In the genomic region with DNA sequence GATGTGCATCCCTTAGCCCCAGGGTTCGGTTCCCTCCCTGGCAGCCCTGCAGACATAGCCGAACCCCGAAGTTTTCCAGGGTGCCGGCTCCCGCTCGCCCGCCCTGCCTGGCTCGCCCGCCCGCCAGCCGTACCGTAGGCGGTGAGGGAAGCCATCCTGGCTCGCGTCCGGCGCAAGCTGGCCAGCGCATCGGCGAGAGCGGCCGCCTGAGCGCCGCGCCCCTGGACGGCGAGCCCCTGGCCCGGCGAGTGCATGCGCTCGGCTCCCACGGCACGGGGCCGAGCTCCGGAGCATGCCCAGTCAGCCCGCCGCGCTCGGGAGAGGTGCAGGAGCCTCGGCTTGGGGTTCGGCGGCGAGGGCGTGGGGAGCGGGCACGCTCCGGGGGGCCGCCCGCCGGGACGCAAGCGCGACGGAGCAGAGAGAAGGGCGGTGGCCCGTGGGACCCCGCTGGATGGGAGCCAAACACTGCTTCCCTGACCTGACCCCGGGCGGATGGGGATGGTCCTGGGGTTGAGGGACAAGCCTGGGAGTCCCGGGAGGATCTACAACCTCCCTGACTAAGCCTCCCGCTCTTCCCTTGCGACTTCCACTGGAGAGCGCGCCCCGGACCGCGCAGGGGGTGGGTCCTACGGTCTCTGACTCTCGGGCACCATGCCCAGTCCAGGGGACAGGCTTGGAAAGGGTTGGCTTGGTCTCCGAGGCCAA, we compare ENCODE assay signal across 8 mouse cellular contexts. TPM values are rescaled to one million over a fixed set of nuclear protein-coding genes. Genes with fewer than 3 reads are reported as not detected.
DNase-seq lines count a peak whose midpoint lies in the region; ATAC-seq and TF ChIP-seq lines count a peak whose summit lies in the region.

A gene (minus strand): TSS at position 272 of the 705 bp plus-strand sequence.

- peak within 1 kb of the TSS; percentile 83 for H3K4me3 ChIP-seq in E14TG2a.4 (replicated peaks; ENCODE audit: low read length)
- H3K4me3 ChIP-seq in forebrain, postnatal 0 days (ENCODE audit: low read depth, low read length) = peak within 1 kb of the TSS; percentile 66

- no peaks in the 10 kb centered on the region for H3K36me3 ChIP-seq in E14TG2a.4 (ENCODE audit: insufficient read depth, low read length)
- H3K36me3 ChIP-seq in forebrain, postnatal 0 days (ENCODE audit: insufficient read depth) = no peaks in the 10 kb centered on the region

- peaks cover 46% of the 10 kb centered on the region for H3K27me3 ChIP-seq in E14TG2a.4 (ENCODE audit: insufficient read depth, low read length)
- no peaks in the 10 kb centered on the region for H3K27me3 ChIP-seq in forebrain, postnatal 0 days (ENCODE audit: insufficient read depth, low read length)

- no peak for TF ChIP-seq CTCF in E14TG2a.4 (conservative IDR thresholded peaks at IDR 0.05; ENCODE audit: low read length)
- TF ChIP-seq CTCF in forebrain, postnatal 0 days (IDR thresholded peaks at IDR 0.05; ENCODE audit: low read depth) = no peak

- 0 out of 2 replicates have a peak within 1 kb of the TSS, but pooled peaks have one; percentile 9 for H3K27ac ChIP-seq in forebrain, postnatal 0 days (ENCODE audit: low read depth, low read length)

- peak within 1 kb of the TSS; percentile 60 for H3K9ac ChIP-seq in forebrain, postnatal 0 days

- H3K9me3 ChIP-seq in E14TG2a.4 (ENCODE audit: low read length) = no peaks in the 10 kb centered on the region
- H3K9me3 ChIP-seq in forebrain, postnatal 0 days (ENCODE audit: low read length) = no peaks in the 10 kb centered on the region

- ATAC-seq in forebrain, postnatal 0 days = peak; percentile 79
- ATAC-seq in hematopoietic stem cell, adult 5-6 weeks (replicated peaks in 1 of 2; ENCODE audit: insufficient read depth in 1 of 2, low FRiP score in 2 of 2, low TSS enrichment in 1 of 2, low read depth in 1 of 2, poor library complexity in 2 of 2, severe bottlenecking in 2 of 2) = peak; percentile 28 to 46; a peak in 2 of 4 replicates
- ATAC-seq in megakaryocyte, adult 5-6 weeks (ENCODE audit: poor library complexity, severe bottlenecking) = 0 out of 2 replicates have a peak, but pooled peaks have one; percentile 36

- WGBS in forebrain, postnatal 0 days = 2% methylated on average over 69 of the region's 70 CpGs

- H3K4me2 ChIP-seq in forebrain, postnatal 0 days (ENCODE audit: low read depth) = peak within 1 kb of the TSS; percentile 96

- peak; percentile 52 to 64 for DNase-seq in adrenal gland, postnatal 36 days
- peak; percentile 34 for DNase-seq in forebrain, postnatal 0 days
- DNase-seq in layer of hippocampus, postnatal 10 days (ENCODE audit: low spot score in 2 of 2) = peak; percentile 37 to 53
- DNase-seq in right cerebral cortex, postnatal 4 days = peak; percentile 45
- no peak for DNase-seq in natural killer cell, adult 2 months (ENCODE audit: low spot score in 2 of 2)

- H3K4me1 ChIP-seq in E14TG2a.4 (replicated peaks; ENCODE audit: low read depth, low read length) = peaks cover 39% of the 10 kb centered on the region
- H3K4me1 ChIP-seq in forebrain, postnatal 0 days (ENCODE audit: insufficient read depth) = no peaks in the 10 kb centered on the region

RNA-seq across cellular contexts. Expression of the gene that starts here (rescaled TPM):
- under 1 TPM; 0.36 TPM for total RNA-seq in adrenal gland, postnatal 36 days (2021)
- 10.6 and 13.6 TPM in 2 replicates for total RNA-seq in forebrain, postnatal 0 days (2014; rRNA removed)
- polyA plus RNA-seq in forebrain, postnatal 0 days (2015; fragmentation: Nextera tagmentation; extraction: Ambion mirVana) = 3.7 and 4.4 TPM in 2 replicates
- total RNA-seq in hematopoietic stem cell, adult 5-6 weeks (2017) = not detected in 2 replicates
- 10 to 100 TPM; 23.8 to 24.2 TPM for total RNA-seq in layer of hippocampus, postnatal 10 days (2021)
- not detected in 2 replicates for total RNA-seq in megakaryocyte, adult 5-6 weeks (2015)
- total RNA-seq in megakaryocyte, adult 5-6 weeks (2017) = not detected in 2 replicates

Comparison
In these comparisons a context has a peak if more than half of its experiments do, and no peak if none do; other contexts are left out.
1. Peak in DNase-seq in adrenal gland, postnatal 36 days; RNA of the gene not detected or under 1 TPM.
2. Peak in ATAC-seq in hematopoietic stem cell, adult 5-6 weeks; RNA of the gene not detected or under 1 TPM.
3. Peak in ATAC-seq in megakaryocyte, adult 5-6 weeks; RNA of the gene not detected or under 1 TPM.
4. DNase-seq: peak in forebrain, postnatal 0 days (single experiment), layer of hippocampus, postnatal 10 days (2 of 2) and right cerebral cortex, postnatal 4 days (single experiment); none in natural killer cell, adult 2 months (0 of 2).
5. Peak in every context shown above with its lines, with median percentiles within 50 percentile points of each other: ATAC-seq.